Mouse (Mus musculus): ENCODE data around the gene Tomt.
"Not testable (repeated sequence)": the region's sequence is repeated elsewhere in the genome, so short reads cannot be mapped to it uniquely, and the experiment has no call there.

Gene Tomt

DNA sequence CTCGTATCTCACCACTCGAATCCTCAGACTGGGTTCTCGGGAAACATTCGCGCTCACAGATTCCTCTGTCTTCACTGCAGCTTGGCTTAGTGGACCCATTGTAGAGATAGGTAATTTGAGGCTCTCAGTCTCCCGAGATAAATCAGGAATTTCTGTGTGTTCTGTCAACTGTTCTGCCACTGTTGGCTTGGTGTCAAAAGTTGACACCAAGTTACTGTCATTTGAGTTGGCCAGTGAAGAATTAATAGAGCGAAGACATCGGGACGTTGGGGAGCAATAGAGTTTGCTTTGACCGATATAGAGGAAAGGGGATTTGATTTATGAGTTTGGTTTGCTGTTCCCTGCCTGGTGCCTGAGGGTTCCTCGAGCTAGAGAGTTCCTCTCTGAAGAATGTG is at the start of gene Tomt:
TSS of gene Tomt (minus strand) at position 73 of the 395 bp plus-strand sequence.
- in situ Hi-C loops (cut with MboI, MseI), result no loop called here

DNA sequence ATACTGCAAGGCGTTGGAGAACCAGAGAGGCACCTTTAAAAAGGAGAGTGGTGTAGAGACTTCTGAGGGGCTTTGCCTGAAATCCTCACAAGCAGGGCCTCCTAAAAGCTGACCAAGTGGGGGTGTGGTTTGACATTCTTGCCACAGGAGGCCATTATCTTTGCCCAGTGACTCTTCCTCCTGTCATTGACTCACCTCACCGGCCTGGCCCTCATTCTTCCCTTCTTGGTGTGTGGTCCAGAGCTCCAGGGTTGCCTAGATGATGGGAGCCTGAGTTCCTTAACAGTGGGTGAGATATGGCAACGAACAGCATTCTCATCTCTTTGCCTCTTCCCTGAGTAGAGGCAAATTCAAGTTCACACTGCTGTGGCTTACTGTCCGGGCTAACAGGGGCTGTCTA is 49.7 kb upstream of the Tomt start:
- in situ Hi-C loops (cut with MboI, MseI), result no loop called here

DNA sequence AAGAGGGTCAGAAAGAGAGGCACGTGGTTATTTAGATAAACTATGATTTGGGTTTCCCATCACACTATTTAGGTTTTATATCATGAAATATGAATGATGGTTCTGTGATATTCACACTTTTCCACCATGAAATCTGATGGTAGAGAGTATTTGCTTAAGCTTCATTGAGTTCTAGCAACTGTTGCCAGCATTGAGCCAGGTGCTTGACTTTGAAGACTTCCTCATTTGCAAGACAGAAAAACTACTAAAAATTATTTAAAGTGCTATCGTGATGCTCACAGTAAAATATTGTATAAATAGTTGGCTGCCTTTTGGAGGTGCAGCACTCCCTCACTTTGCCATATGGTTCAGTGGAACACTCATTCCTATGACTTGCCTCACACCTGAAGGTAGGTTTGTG is 49.1 kb upstream of the Tomt start:
- in situ Hi-C loops (cut with MboI, MseI), result no loop called here

GRCm38 (mm10) chr7:101954163-101954562 is 48.0 kb upstream of the Tomt start:
- in situ Hi-C loops (cut with MboI, MseI), result no loop called here

- in situ Hi-C loops (cut with MboI, MseI), result no loop called here
These were observed 45.9 kb upstream of the Tomt start for GRCm38 (mm10) chr7:101952098-101952497.

DNA sequence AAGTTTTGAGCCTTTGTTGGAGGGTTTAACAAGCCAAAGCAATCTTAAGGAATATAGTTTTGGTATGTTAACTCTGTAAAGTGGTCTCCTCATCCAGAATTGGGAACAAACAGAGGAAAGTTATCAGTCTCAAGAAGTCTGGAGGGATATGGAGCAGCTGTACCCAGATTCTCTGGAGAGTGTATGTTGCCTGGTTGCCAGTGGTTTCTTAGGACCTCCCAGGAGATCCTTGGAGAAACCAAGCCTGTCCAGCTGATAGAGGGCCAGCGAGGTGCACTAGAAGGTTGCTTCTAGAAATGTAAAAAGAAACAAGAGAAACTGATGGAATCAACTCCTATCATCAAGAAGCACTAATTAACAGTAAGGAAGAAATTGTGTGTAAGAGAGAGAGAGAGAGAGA is 45.5 kb upstream of the Tomt start:
- in situ Hi-C loops (cut with MboI, MseI), result no loop called here

DNA sequence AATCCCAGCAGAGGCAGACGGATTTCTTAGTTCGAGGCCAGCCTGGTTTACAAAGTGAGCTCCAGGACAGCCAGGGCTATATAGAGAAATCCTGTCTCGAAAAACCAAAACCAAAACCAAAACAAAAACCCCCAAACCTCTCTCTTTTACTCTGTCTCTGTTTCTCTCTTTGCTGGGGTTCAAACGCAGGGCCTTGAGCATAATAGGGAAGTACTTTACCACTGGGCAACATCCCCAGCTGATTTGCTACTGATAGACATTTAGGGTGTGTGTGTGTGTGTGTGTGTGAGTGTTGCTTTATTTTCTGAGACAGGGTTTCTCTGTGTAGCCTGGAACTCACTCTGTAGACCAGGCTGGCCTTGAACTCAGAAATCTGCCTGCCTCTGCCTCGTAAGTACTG is 42.8 kb upstream of the Tomt start:
- in situ Hi-C loops (cut with MboI, MseI), result not testable (repeated sequence)

- in situ Hi-C loops (cut with MboI, MseI), result loop anchor here (10.0 kb wide), 2 partner anchors 125 to 485 kb away; partner anchors contain the start of genes Rnf121, Xndc1 and Xntrpc
These were observed 33.6 kb upstream of the Tomt start for GRCm38 (mm10) chr7:101939758-101940157.

DNA sequence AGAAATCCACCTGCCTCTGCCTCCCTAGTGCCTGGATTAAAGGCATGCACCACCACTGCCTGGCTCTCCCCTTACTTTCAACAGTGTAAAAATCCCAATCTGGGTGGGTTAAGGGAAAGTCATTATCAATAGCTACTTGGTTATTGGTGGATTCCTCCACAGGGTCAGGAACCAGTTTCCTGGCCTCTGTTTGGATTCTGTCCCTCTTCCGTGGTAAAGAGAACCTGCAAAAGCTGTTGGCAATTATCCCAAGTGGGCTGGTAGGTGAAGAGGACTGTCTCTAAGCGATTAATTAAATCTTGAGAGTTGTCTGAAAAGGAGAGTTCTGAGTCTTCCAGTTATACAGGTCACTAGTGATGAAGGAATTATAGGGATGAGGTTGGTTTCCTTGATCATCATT is 32.2 kb upstream of the Tomt start:
- in situ Hi-C loops (cut with MboI, MseI), result loop anchor here (10.0 kb wide), 2 partner anchors 126 to 486 kb away; partner anchors contain the start of genes Rnf121, Xndc1 and Xntrpc

- in situ Hi-C loops (cut with MboI, MseI), result loop anchor here (10.0 kb wide), 2 partner anchors 127 to 487 kb away; partner anchors contain the start of genes Rnf121, Xndc1 and Xntrpc
These were observed 31.4 kb upstream of the Tomt start for GRCm38 (mm10) chr7:101937569-101937968.

DNA sequence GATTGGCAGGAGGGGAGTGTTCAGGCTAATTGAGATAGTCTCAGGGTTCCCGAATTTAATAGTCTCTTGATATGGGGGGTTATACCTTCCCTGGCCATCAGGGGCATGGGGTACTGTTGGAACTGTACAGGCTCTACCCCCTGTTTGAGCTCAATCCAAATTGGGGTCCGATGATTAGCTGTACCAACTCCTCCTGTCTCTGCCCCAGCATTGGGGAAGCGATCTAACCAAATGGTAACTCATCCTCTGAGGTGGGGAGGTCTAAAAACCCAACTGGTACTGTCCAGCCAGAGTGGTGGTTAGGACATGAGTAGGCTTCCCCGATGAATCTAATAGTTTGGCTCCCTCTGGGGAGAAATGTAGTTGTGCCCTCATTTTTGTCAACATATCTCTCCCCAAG is 30.8 kb upstream of the Tomt start:
- in situ Hi-C loops (cut with MboI, MseI), result loop anchor here (10.0 kb wide), 2 partner anchors 128 to 488 kb away; partner anchors contain the start of genes Rnf121, Xndc1 and Xntrpc

DNA sequence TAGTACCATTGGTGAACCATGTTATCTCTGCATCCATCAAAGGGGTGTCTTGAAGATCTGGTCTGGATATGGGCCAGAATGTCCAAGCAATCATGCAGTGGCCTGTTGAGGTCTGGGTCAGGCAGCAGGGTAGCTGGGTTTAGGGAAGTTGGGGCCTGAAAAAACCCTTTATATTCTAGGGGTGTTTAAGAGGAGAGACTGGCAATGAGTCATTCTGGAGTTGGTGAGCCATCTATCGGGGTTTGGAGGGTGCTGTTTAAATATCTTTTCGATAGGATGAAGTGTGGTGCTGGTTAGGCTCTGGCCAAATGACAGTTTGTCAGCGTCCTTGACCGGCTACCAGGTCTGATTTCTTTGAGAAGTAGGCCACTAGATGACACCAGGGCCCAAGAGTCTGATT is 29.8 kb upstream of the Tomt start:
- in situ Hi-C loops (cut with MboI, MseI), result loop anchor here (10.0 kb wide), 2 partner anchors 129 to 489 kb away; partner anchors contain the start of genes Rnf121, Xndc1 and Xntrpc

GRCm38 (mm10) chr7:101933751-101934240 is 27.6 kb upstream of the Tomt start, which contains the start of the genes Lrrc51 and Numa1:
Gene Lrrc51, minus strand, starts transcription at chr7:101933895.
Gene Numa1, plus strand, starts transcription at chr7:101934111.
- in situ Hi-C loops (cut with MboI, MseI), result loop anchor here (10.0 kb wide), 2 partner anchors 131 to 491 kb away; partner anchors contain the start of genes Rnf121, Xndc1 and Xntrpc

GRCm38 (mm10) chr7:101933300-101933699 is 27.1 kb upstream of the Tomt start:
- in situ Hi-C loops (cut with MboI, MseI), result loop anchor here (10.0 kb wide), 2 partner anchors 132 to 492 kb away; partner anchors contain the start of genes Rnf121, Xndc1 and Xntrpc

GRCm38 (mm10) chr7:101932551-101932950 is 26.4 kb upstream of the Tomt start:
- in situ Hi-C loops (cut with MboI, MseI), result loop anchor here (10.0 kb wide), 2 partner anchors 132 to 492 kb away; partner anchors contain the start of genes Rnf121, Xndc1 and Xntrpc

GRCm38 (mm10) chr7:101928093-101928492 is 21.9 kb upstream of the Tomt start:
- in situ Hi-C loops (cut with MboI, MseI), result no loop called here

GRCm38 (mm10) chr7:101925892-101926291 is 19.7 kb upstream of the Tomt start:
- in situ Hi-C loops (cut with MboI, MseI), result not testable (repeated sequence)

GRCm38 (mm10) chr7:101918071-101918470 is 11.9 kb upstream of the Tomt start:
- in situ Hi-C loops (cut with MboI, MseI), result no loop called here

DNA sequence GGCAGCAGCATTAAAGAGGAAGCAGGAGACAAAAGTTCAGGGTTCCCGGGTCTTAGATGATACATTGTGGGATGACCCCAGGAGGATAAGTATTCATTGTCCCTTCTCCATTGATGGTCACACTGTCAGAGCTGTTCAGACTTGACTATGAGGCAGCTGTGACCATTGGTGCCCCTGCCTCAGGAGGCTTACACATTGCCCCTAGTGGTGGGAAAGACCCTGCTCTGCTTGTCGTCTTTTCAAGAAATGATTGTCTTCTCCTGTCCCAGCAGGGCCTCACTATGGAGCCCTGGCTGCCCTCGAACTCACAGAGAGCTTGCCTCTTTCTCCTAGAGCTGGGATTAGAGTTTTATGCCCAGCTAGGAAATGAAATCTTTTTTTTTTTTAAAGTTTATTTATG is 5.8 kb upstream of the Tomt start:
- in situ Hi-C loops (cut with MboI, MseI), result no loop called here

DNA sequence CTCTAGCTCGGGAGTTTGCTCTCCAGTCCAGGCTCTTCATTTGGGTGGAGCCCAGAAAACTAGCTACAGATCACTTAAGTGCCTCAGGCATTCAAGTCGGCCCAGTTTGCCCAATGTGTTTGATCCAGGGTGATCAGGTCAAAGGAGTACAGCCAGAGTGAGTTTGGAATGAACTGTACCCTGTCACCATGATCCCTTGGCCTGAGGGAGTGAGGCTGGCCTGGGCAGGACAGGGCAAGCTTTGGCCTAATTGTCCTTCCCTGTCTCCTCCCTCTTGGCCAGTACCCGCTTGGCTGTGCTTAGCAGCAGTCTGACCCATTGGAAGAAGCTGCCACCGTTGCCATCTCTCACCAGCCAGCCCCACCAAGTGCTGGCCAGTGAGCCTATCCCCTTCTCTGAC is 4.0 kb upstream of the Tomt start:
- in situ Hi-C loops (cut with MboI, MseI), result no loop called here

DNA sequence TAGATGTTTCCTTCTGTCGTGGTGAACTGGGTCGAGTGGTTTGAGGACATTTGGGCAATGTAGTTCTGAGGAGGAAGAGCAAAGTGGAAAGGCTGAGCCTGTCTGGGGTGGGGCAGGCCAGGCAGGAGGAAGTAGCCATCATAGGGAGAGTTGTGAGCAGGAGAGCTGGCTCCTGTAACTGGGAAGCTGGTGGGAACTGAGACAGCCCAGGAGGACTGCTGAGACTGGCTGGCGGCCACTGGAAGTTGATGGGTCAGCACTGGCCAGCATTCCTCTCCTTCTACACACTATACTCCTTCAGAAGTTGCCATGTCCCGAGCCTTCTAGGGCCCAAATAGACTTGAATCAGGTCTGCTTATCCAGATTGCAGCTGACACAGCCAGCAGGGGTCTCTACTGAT is 2.2 kb upstream of the Tomt start:
- in situ Hi-C loops (cut with MboI, MseI), result no loop called here

- in situ Hi-C loops (cut with MboI, MseI), result no loop called here
These were observed 537 bp upstream of the Tomt start for GRCm38 (mm10) chr7:101906696-101907095.

DNA sequence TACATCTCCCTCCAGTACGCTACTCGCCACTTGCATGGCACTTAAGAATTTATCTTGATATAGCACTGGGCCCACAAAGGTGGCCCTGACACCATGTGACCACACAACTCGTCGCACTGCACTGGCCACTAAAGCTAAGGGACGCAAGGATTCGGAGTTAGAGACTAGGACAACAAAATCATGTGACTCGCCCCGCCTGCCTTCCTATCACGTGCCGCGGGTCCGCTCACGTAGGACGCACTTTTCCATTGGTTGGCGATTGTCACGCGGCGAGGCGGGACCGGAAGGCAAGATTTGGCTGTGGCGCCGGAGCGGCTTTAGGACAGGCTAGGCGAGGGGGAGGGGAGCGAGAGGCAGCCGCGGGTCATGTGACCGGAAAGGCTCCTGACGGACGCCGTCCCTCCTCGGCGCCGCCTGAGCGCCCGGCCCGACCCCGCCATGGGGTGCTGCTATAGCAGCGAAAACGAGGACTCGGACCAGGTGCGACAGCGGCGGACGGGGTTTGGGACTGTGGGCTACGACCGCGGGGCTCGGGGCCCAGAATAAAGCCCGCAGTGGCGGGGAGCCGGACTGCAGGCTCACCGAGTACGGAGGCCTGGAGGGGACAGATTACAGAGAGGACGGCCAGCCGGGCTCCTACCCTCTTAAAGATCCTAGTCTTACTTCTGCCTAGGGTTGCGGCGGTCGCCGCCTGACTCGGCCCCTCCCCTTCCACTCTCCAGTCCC is 435 bp downstream of the Tomt start, which contains the start of gene Lamtor1:
TSS of gene Lamtor1 (plus strand) at position 344 of the 726 bp plus-strand sequence.
- in situ Hi-C loops (cut with MboI, MseI), result no loop called here
